In the genomic region with DNA sequence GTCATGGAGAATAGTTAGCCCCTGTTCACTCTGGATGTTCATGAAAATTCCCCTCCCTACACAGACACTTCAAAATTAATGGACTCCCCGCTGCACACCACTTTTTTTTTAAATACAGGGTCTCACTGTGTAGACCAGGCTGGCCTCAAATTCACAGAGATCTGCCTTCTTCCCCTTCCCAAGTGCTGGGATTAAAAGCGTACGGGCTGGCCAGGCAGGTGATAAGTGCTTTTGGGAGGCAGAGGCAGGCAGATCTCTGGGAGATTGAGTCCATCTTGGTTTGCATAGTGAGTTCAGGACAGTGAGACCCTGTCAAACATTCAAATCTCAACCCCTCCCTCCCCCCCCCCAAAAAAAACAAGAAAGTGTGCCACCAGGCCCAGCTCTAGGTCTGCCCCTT, we compare ENCODE assay signal across 13 mouse cellular contexts. TPM values are rescaled to one million over a fixed set of nuclear protein-coding genes. Genes with fewer than 3 reads are reported as not detected.
DNase-seq lines count a peak whose midpoint lies in the region; ATAC-seq lines count a peak whose summit lies in the region.
"Had no signal": no experiment of that assay in that cellular context is flagged by ENCODE, and none has a peak within 500 bp of the region (broad histone marks: within the 10 kb centered on the region; RNA-seq: fewer than 3 reads in every experiment).

No protein-coding gene starts in this region.

- peak overlapping the region; percentile 27 for H3K4me3 ChIP-seq in heart, embryonic 13.5 days
- H3K4me3 ChIP-seq in embryonic facial prominence, embryonic 15.5 days (replicated peaks) = no peak overlapping the region
- H3K4me3 ChIP-seq in liver, embryonic 15.5 days (replicated peaks) = peak overlapping the region; percentile 24

- H3K27me3 ChIP-seq in heart, embryonic 13.5 days (replicated peaks) = 0 out of 2 replicates have a peak, but pooled peaks cover 3% of the 10 kb centered on the region
- H3K27me3 ChIP-seq in embryonic facial prominence, embryonic 15.5 days = no peaks in the 10 kb centered on the region
- H3K27me3 ChIP-seq in liver, embryonic 15.5 days = peaks cover 23% of the 10 kb centered on the region
- H3K27me3 ChIP-seq: Patski had no signal

- H3K36me3 ChIP-seq in heart, embryonic 13.5 days = peaks cover 19% of the 10 kb centered on the region
- peaks cover 5% of the 10 kb centered on the region for H3K36me3 ChIP-seq in embryonic facial prominence, embryonic 15.5 days
- peaks cover 2% of the 10 kb centered on the region; the same call in 1 of the 2 replicates for H3K36me3 ChIP-seq in liver, embryonic 15.5 days (replicated peaks)

- peak overlapping the region; percentile 48; the same call in 1 of the 2 replicates for H3K27ac ChIP-seq in heart, embryonic 13.5 days (replicated peaks)
- H3K27ac ChIP-seq in embryonic facial prominence, embryonic 15.5 days (replicated peaks) = no peak overlapping the region
- peak overlapping the region; percentile 87 for H3K27ac ChIP-seq in liver, embryonic 15.5 days (replicated peaks)

- peaks cover 47% of the 10 kb centered on the region for H3K4me1 ChIP-seq in heart, embryonic 13.5 days
- peaks cover 27% of the 10 kb centered on the region for H3K4me1 ChIP-seq in embryonic facial prominence, embryonic 15.5 days
- peaks cover 51% of the 10 kb centered on the region for H3K4me1 ChIP-seq in liver, embryonic 15.5 days (replicated peaks)

- no peak for DNase-seq in heart, adult 9 months (ENCODE audit: low spot score in 2 of 2)
- peak; percentile 4 for DNase-seq in kidney, postnatal 10 days
- DNase-seq in kidney, adult 8-10 months = no peak
- no peak for DNase-seq in thymus, adult 18-20 months
- DNase-seq in layer of hippocampus, adult 9-10 months (ENCODE audit: low spot score) = no peak
- DNase-seq: adrenal gland, adult 2 months; kidney, adult 18-20 months; right cerebral cortex, adult 18-20 months; thymus, postnatal 25 days had no signal

- ATAC-seq in heart, embryonic 13.5 days (ENCODE audit: extremely low read depth, insufficient number of reproducible peaks, low FRiP score, low TSS enrichment) = no peak
- no peak for ATAC-seq in embryonic facial prominence, embryonic 15.5 days (ENCODE audit: insufficient number of reproducible peaks, low FRiP score, low TSS enrichment, low read depth)
- ATAC-seq in liver, embryonic 15.5 days (ENCODE audit: insufficient read depth) = no peak
- ATAC-seq: Patski had no signal

- no peaks in the 10 kb centered on the region for H3K9me3 ChIP-seq in heart, embryonic 13.5 days
- no peaks in the 10 kb centered on the region for H3K9me3 ChIP-seq in embryonic facial prominence, embryonic 15.5 days (replicated peaks)
- no peaks in the 10 kb centered on the region for H3K9me3 ChIP-seq in liver, embryonic 15.5 days (replicated peaks)

- WGBS in heart, embryonic 13.5 days = 87% methylated on average over 3 of the region's 3 CpGs
- WGBS in embryonic facial prominence, embryonic 15.5 days = 93% methylated on average over 3 of the region's 3 CpGs
- WGBS in liver, embryonic 15.5 days (ENCODE audit: insufficient replicate concordance) = 73% methylated on average over 3 of the region's 3 CpGs

- H3K4me2 ChIP-seq in heart, embryonic 13.5 days = peak overlapping the region; percentile 96
- H3K4me2 ChIP-seq in embryonic facial prominence, embryonic 15.5 days (replicated peaks) = 0 out of 2 replicates have a peak overlapping the region, but pooled peaks have one; percentile 27
- peak overlapping the region; percentile 68 for H3K4me2 ChIP-seq in liver, embryonic 15.5 days

- peak overlapping the region; percentile 70 for H3K9ac ChIP-seq in heart, embryonic 13.5 days
- no peak overlapping the region for H3K9ac ChIP-seq in embryonic facial prominence, embryonic 15.5 days
- H3K9ac ChIP-seq in liver, embryonic 15.5 days = peak overlapping the region; percentile 39

RNA-seq across cellular contexts. Expression of a gene that starts 1.7 kb away (rescaled TPM):
- 8.9 and 9.3 TPM in 2 replicates for polyA plus RNA-seq in heart, embryonic 13.5 days (2015; fragmentation: Nextera tagmentation; extraction: Ambion mirVana)
- 11.0 TPM in 2 replicates for polyA plus RNA-seq in embryonic facial prominence, embryonic 15.5 days (2015; fragmentation: Nextera tagmentation; extraction: Ambion mirVana)
- 2.9 and 3.1 TPM in 2 replicates for polyA plus RNA-seq in liver, embryonic 15.5 days (2015; fragmentation: Nextera tagmentation; extraction: Ambion mirVana)

RNA-seq across cellular contexts. Expression of a gene that starts 10.2 kb away (rescaled TPM):
- polyA plus RNA-seq in heart, embryonic 13.5 days (2015; fragmentation: Nextera tagmentation; extraction: Ambion mirVana) = 98.1 and 104 TPM in 2 replicates
- 144 and 167 TPM in 2 replicates for polyA plus RNA-seq in embryonic facial prominence, embryonic 15.5 days (2015; fragmentation: Nextera tagmentation; extraction: Ambion mirVana)
- 52.7 and 59.4 TPM in 2 replicates for polyA plus RNA-seq in liver, embryonic 15.5 days (2015; fragmentation: Nextera tagmentation; extraction: Ambion mirVana)

RNA-seq across cellular contexts. Expression of a gene that starts 29.0 kb away (rescaled TPM):
- polyA plus RNA-seq in heart, embryonic 13.5 days (2015; fragmentation: Nextera tagmentation; extraction: Ambion mirVana) = 1.9 and 2.0 TPM in 2 replicates
- polyA plus RNA-seq in embryonic facial prominence, embryonic 15.5 days (2015; fragmentation: Nextera tagmentation; extraction: Ambion mirVana) = 3.4 and 3.6 TPM in 2 replicates
- 2.8 and 2.9 TPM in 2 replicates for polyA plus RNA-seq in liver, embryonic 15.5 days (2015; fragmentation: Nextera tagmentation; extraction: Ambion mirVana)

RNA-seq across cellular contexts. Expression of a gene that starts 41.0 kb away (rescaled TPM):
- 47.2 and 49.5 TPM in 2 replicates for polyA plus RNA-seq in heart, embryonic 13.5 days (2015; fragmentation: Nextera tagmentation; extraction: Ambion mirVana)
- polyA plus RNA-seq in embryonic facial prominence, embryonic 15.5 days (2015; fragmentation: Nextera tagmentation; extraction: Ambion mirVana) = 59.6 and 65.4 TPM in 2 replicates
- polyA plus RNA-seq in liver, embryonic 15.5 days (2015; fragmentation: Nextera tagmentation; extraction: Ambion mirVana) = 53.8 and 58.9 TPM in 2 replicates

RNA-seq across cellular contexts. Expression of a gene that starts 45.4 kb away (rescaled TPM):
- polyA plus RNA-seq in heart, embryonic 13.5 days (2015; fragmentation: Nextera tagmentation; extraction: Ambion mirVana) = 3.7 and 4.2 TPM in 2 replicates
- 5.9 and 7.5 TPM in 2 replicates for polyA plus RNA-seq in embryonic facial prominence, embryonic 15.5 days (2015; fragmentation: Nextera tagmentation; extraction: Ambion mirVana)
- polyA plus RNA-seq in liver, embryonic 15.5 days (2015; fragmentation: Nextera tagmentation; extraction: Ambion mirVana) = 7.1 and 7.9 TPM in 2 replicates

Comparison
In these comparisons a context has a peak if more than half of its experiments do, and no peak if none do; other contexts are left out.
1. H3K4me2 ChIP-seq: peak in every context shown above with its lines; median percentile 96 in heart, embryonic 13.5 days; 68 in liver, embryonic 15.5 days; 27 in embryonic facial prominence, embryonic 15.5 days.